Mouse (Mus musculus): ENCODE measurements at regions not wholly inside any gene's neighbourhood (a gene's known extent, or its start where the extent isn't known, plus 50 kb on each side); places are given as distances from the start of the nearest gene placed in this dataset.
A peak's percentile ranks its signal among the peaks of the same experiment; 100 is the strongest.

DNA sequence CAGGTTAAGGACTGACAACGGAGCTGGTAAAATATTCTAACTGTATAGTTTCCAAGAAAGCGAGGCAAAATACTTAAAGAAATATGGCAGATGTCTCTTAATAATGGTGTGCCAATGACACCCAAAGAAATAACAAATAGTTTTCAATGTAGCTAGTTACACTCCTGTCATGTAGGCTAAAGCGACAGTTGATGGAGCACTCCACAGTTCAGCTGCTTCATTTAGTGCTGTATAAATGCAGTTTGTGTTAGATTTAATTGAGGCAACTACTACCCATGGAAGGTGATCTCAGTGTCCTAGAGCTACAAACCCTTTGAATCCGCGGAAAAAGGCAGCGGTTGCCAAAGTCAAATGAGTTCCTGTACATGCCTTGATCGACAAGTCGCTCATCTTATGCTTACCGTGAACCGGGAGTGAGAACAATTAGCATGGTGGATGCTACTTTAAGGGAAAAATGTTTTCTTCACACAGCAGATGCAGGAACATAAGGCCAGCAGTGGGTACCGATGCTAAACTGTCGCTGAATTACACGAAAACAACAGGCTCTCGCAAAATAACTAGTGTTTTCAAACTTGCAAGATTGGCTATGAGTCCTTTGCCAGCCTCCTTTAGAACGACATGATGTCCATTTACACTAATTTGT, 961.4 kb downstream of the Mat2b start:
- Histone ChIP-seq H3K27ac (no peak overlapping the region), H3K4me1 (replicated peaks) (no peaks in the 10 kb centered on the region), H3K9me3 (no peaks in the 10 kb centered on the region), H3K4me3 (no peak overlapping the region), H3K4me2 (no peak overlapping the region), H3K36me3 (no peaks in the 10 kb centered on the region), H3K27me3 (no peaks in the 10 kb centered on the region), H3K9ac (no peak overlapping the region)
- ATAC-seq (ENCODE audit: low FRiP score), result no peak
- 85% methylated on average over 15 of the region's 15 CpGs for WGBS

GRCm38 (mm10) chr11:39723621-39724020, 971.4 kb downstream of the Mat2b start:
- Histone ChIP-seq H3K36me3 (no peaks in the 10 kb centered on the region), H3K4me1 (replicated peaks) (no peaks in the 10 kb centered on the region), H3K4me3 (no peak overlapping the region), H3K9me3 (no peaks in the 10 kb centered on the region), H3K4me2 (no peak overlapping the region), H3K9ac (no peak overlapping the region), H3K27ac (no peak overlapping the region), H3K27me3 (no peaks in the 10 kb centered on the region)
- no peak for ATAC-seq (ENCODE audit: low FRiP score)

DNA sequence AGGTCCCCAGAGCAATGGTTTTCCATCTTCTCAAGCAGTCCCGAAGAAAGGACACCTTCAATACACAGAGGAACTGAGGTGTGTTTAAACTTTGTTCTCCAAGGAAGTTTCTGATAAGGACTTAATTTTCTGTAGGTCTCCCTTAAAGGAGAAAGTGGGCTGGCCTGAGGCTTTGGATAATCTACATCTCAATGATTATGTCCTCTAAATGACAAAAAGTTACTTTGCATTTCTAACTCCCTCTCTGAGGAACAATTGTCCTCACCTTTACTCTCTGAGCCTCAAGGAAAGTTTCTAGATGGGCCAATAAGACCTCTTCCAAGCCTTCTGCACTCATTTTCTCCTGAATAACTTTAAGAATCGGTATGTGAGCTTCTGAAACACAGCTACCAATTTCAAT, 1016.5 kb downstream of the Mat2b start:
- no peak overlapping the region for H3K9ac ChIP-seq
- H3K4me1 ChIP-seq (replicated peaks), result no peaks in the 10 kb centered on the region
- ATAC-seq (ENCODE audit: low FRiP score), result no peak
- no peaks in the 10 kb centered on the region for H3K36me3 ChIP-seq
- H3K4me3 ChIP-seq, result no peak overlapping the region
- no peaks in the 10 kb centered on the region for H3K9me3 ChIP-seq
- H3K27ac ChIP-seq, result no peak overlapping the region
- H3K4me2 ChIP-seq, result no peak overlapping the region
- no peaks in the 10 kb centered on the region for H3K27me3 ChIP-seq
- 78% methylated on average over 2 of the region's 2 CpGs for WGBS

GRCm38 (mm10) chr11:39653595-39653994, 1041.4 kb downstream of the Mat2b start:
- no peaks in the 10 kb centered on the region for H3K36me3 ChIP-seq
- ATAC-seq (ENCODE audit: low FRiP score), result no peak
- no peak overlapping the region for H3K9ac ChIP-seq
- H3K4me3 ChIP-seq, result no peak overlapping the region
- no peak overlapping the region for H3K27ac ChIP-seq
- WGBS, result 81% methylated on average over 5 of the region's 5 CpGs
- H3K27me3 ChIP-seq, result no peaks in the 10 kb centered on the region
- no peak overlapping the region for H3K4me2 ChIP-seq
- no peaks in the 10 kb centered on the region for H3K4me1 ChIP-seq (replicated peaks)
- H3K9me3 ChIP-seq, result no peaks in the 10 kb centered on the region

DNA sequence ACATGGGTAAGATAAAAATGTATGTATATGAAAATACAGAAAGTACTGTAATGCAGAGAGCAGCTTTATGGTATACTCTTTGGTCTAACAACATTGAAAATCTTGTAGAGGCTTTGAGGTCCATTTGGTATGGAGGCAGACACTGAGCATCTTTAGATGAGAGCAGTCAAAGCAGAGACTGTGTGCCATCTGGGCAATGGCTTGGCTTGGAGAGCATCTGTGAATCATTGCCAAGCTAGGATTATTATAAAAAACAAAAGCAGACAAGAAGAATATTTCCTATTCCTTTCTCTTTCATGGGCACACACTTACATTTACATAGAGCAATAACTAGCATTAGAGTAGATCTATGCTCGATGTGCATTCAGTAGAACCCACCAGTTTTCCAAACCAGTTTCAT, 1075.6 kb downstream of the Mat2b start:
- Histone ChIP-seq H3K4me3 (no peak overlapping the region), H3K9me3 (no peaks in the 10 kb centered on the region), H3K9ac (no peak overlapping the region), H3K27ac (no peak overlapping the region), H3K4me1 (replicated peaks) (no peaks in the 10 kb centered on the region), H3K36me3 (no peaks in the 10 kb centered on the region), H3K4me2 (no peak overlapping the region), H3K27me3 (no peaks in the 10 kb centered on the region)
- 94% methylated on average over 1 of the region's 1 CpGs for WGBS
- no peak for ATAC-seq (ENCODE audit: low FRiP score)

- Histone ChIP-seq H3K9me3 (no peaks in the 10 kb centered on the region), H3K27ac (no peak overlapping the region), H3K4me1 (replicated peaks) (no peaks in the 10 kb centered on the region), H3K4me2 (no peak overlapping the region), H3K27me3 (no peaks in the 10 kb centered on the region), H3K36me3 (no peaks in the 10 kb centered on the region), H3K4me3 (no peak overlapping the region), H3K9ac (no peak overlapping the region)
- 78% methylated on average over 3 of the region's 3 CpGs for WGBS
- no peak for ATAC-seq (ENCODE audit: low FRiP score)
Measured at GRCm38 (mm10) chr11:39615843-39616242, 1079.2 kb downstream of the Mat2b start.

GRCm38 (mm10) chr11:39596479-39596878, 1098.5 kb downstream of the Mat2b start:
- 0 out of 2 replicates have a peak overlapping the region, but pooled peaks have one; percentile 1 for H3K27ac ChIP-seq
- peaks cover 3% of the 10 kb centered on the region; the same call in 1 of the 2 replicates for H3K4me1 ChIP-seq (replicated peaks)
- H3K4me3 ChIP-seq, result no peak overlapping the region
- ATAC-seq (ENCODE audit: low FRiP score), result 0 out of 2 replicates have a peak, but pooled peaks have one; percentile 43
- H3K36me3 ChIP-seq, result no peaks in the 10 kb centered on the region
- H3K4me2 ChIP-seq, result no peak overlapping the region
- no peak overlapping the region for H3K9ac ChIP-seq
- no peaks in the 10 kb centered on the region for H3K27me3 ChIP-seq
- H3K9me3 ChIP-seq, result no peaks in the 10 kb centered on the region
- WGBS, result 14% methylated on average over 4 of the region's 4 CpGs

GRCm38 (mm10) chr11:39588641-39589385, 1106.2 kb downstream of the Mat2b start:
- H3K27ac ChIP-seq, result 0 out of 2 replicates have a peak overlapping the region, but pooled peaks have one; percentile 18
- WGBS, result 19% methylated on average over 15 of the region's 15 CpGs

GRCm38 (mm10) chr11:39558287-39558686, 1136.7 kb downstream of the Mat2b start:
- Histone ChIP-seq H3K27ac (0 out of 2 replicates have a peak overlapping the region, but pooled peaks have one; percentile 1), H3K4me3 (no peak overlapping the region), H3K4me2 (no peak overlapping the region), H3K9ac (no peak overlapping the region), H3K9me3 (no peaks in the 10 kb centered on the region), H3K27me3 (no peaks in the 10 kb centered on the region), H3K4me1 (replicated peaks) (0 out of 2 replicates have a peak, but pooled peaks cover 6% of the 10 kb centered on the region), H3K36me3 (no peaks in the 10 kb centered on the region)
- ATAC-seq (ENCODE audit: low FRiP score), result peak; percentile 39
- WGBS, result 34% methylated on average over 3 of the region's 3 CpGs

More at GRCm38 (mm10) chr11:39588641-39589385, 1106.2 kb downstream of the Mat2b start:
- Histone ChIP-seq H3K27me3 (no peaks in the 10 kb centered on the region), H3K4me2 (peak overlapping the region; percentile 39), H3K9ac (peak overlapping the region; percentile 39; the same call in 1 of the 2 replicates), H3K4me3 (0 out of 2 replicates have a peak overlapping the region, but pooled peaks have one; percentile 4), H3K9me3 (no peaks in the 10 kb centered on the region), H3K36me3 (no peaks in the 10 kb centered on the region), H3K4me1 (replicated peaks) (0 out of 2 replicates have a peak, but pooled peaks cover 6% of the 10 kb centered on the region)
- peak; percentile 63 for ATAC-seq (ENCODE audit: low FRiP score)

GRCm38 (mm10) chr11:39550066-39550465, 1144.9 kb downstream of the Mat2b start:
- no peak for ATAC-seq (ENCODE audit: low FRiP score)
- Histone ChIP-seq H3K36me3 (no peaks in the 10 kb centered on the region), H3K4me2 (no peak overlapping the region), H3K4me1 (replicated peaks) (no peaks in the 10 kb centered on the region), H3K27me3 (no peaks in the 10 kb centered on the region), H3K9ac (no peak overlapping the region), H3K4me3 (no peak overlapping the region), H3K27ac (no peak overlapping the region), H3K9me3 (no peaks in the 10 kb centered on the region)
- WGBS, result 31% methylated on average over 3 of the region's 3 CpGs

DNA sequence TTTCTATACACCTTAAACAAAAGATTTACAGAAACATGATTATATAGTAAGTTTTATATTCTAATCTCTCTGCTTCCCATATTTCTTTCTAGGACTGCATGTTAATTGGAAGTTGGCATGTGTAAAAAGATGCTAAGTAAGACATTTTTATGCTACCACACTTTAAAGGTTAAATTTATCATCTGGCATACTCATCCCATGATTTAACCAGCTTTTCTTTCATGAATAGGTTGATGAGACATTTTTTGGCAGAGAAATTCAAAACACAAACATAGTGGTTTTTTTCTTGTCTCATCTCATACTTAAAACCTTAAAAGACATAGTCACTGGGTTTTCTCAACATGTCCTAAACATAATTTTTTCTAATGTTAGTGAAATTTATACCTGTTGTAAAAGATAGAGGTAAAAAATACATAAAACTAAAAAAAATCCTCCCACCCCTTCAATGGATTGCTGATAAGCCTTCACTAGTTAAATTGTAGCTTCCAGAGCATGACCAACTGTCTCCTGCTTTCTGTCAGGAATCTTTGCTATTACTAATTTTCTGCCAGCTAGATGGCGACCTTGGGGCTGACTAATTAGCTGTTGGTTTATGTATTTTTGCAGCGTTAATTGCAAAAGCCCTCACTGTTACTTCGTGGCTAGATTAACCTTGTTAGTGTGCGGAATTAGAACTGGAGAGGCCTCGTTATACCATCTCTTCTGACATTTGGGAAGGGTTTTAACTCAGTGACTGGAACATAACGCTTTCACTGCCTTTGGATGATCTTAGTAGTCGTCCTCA, 1169.9 kb downstream of the Mat2b start:
- WGBS, result 54% methylated on average over 7 of the region's 7 CpGs
- no peaks in the 10 kb centered on the region for H3K4me1 ChIP-seq (replicated peaks)
- no peaks in the 10 kb centered on the region for H3K9me3 ChIP-seq
- no peak for ATAC-seq (ENCODE audit: low FRiP score)
- no peaks in the 10 kb centered on the region for H3K36me3 ChIP-seq
- no peak overlapping the region for H3K4me3 ChIP-seq
- no peaks in the 10 kb centered on the region for H3K27me3 ChIP-seq
- H3K4me2 ChIP-seq, result no peak overlapping the region
- H3K27ac ChIP-seq, result no peak overlapping the region
- H3K9ac ChIP-seq, result no peak overlapping the region

GRCm38 (mm10) chr11:39495253-39495652, 1199.8 kb downstream of the Mat2b start:
- H3K9me3 ChIP-seq, result no peaks in the 10 kb centered on the region
- no peak overlapping the region for H3K9ac ChIP-seq
- H3K4me3 ChIP-seq, result no peak overlapping the region
- H3K27ac ChIP-seq, result no peak overlapping the region
- H3K4me2 ChIP-seq, result no peak overlapping the region
- H3K36me3 ChIP-seq, result no peaks in the 10 kb centered on the region
- H3K27me3 ChIP-seq, result no peaks in the 10 kb centered on the region
- peak; percentile 59; the same call in 1 of the 2 replicates for ATAC-seq (ENCODE audit: low FRiP score)
- WGBS, result 41% methylated on average over 4 of the region's 4 CpGs
- 0 out of 2 replicates have a peak, but pooled peaks cover 2% of the 10 kb centered on the region for H3K4me1 ChIP-seq (replicated peaks)

Data from hindbrain, embryonic 13.5 days (tissue).